7 mouse cellular contexts compared by ENCODE assay signal in genomic region chr17:8160969-8161368, GRCm38 (mm10). TPM values are rescaled to one million over a fixed set of nuclear protein-coding genes. Genes with fewer than 3 reads are reported as not detected.
A peak's percentile ranks its signal among the peaks of the same experiment; 100 is the strongest.
DNase-seq lines count a peak whose midpoint lies in the region; TF ChIP-seq lines count a peak whose summit lies in the region.
"Not testable (repeated sequence)": the region's sequence is repeated elsewhere in the genome, so short reads cannot be mapped to it uniquely, and the experiment has no call there.

No protein-coding gene starts in this region.

- H3K4me3 ChIP-seq in gastrocnemius, adult 2 months = not testable (repeated sequence)

- intact Hi-C loops in gastrocnemius, adult 2 months (cut with DNase I) = not testable (repeated sequence)

- DNase-seq in NIH3T3 (ENCODE audit: low read depth) = peak; percentile 43
- DNase-seq in cerebellum, adult 8-10 months = peak; percentile 28
- not testable (repeated sequence) for DNase-seq in gastrocnemius, adult 2 months
- DNase-seq in kidney, adult 18-20 months = peak; percentile 57
- peak; percentile 28 to 30 for DNase-seq in layer of hippocampus, postnatal 36 days
- peak; percentile 43 for DNase-seq in lung, postnatal 25 days (ENCODE audit: low spot score)
- DNase-seq in spleen, adult 18-20 months = peak; percentile 21 to 55

- TF ChIP-seq CTCF in gastrocnemius, adult 2 months (IDR thresholded peaks at IDR 0.05) = peak; percentile 57

- not testable (repeated sequence) for H3K27ac ChIP-seq in gastrocnemius, adult 2 months

RNA-seq across cellular contexts. Expression of gene Fgfr1op, which starts 4.3 kb away (rescaled TPM):
- 10 to 100 TPM; 17.3 to 22.9 TPM for total RNA-seq in gastrocnemius, adult 2 months (2021)
- total RNA-seq in layer of hippocampus, postnatal 36 days (2021) = 10 to 100 TPM; 13.9 to 14.0 TPM

RNA-seq across cellular contexts. Expression of gene Rnaset2a, which starts 13.1 kb away (rescaled TPM):
- 10 to 100 TPM; 14.1 to 16.9 TPM for total RNA-seq in gastrocnemius, adult 2 months (2021)
- total RNA-seq in layer of hippocampus, postnatal 36 days (2021) = 1 to 10 TPM; 5.3 to 7.2 TPM

RNA-seq across cellular contexts. Expression of gene Gm49673, which starts 13.4 kb away (rescaled TPM):
- total RNA-seq in gastrocnemius, adult 2 months (2021) = under 1 TPM in 1 of 2 experiments, not detected in 1; 0.38 TPM
- total RNA-seq in layer of hippocampus, postnatal 36 days (2021) = under 1 TPM in 1 of 2 experiments, not detected in 1; 0.15 TPM
